Mouse (Mus musculus): ENCODE data around the gene Myo16. TPM values are rescaled to one million over a fixed set of nuclear protein-coding genes. Genes with fewer than 3 reads are reported as not detected.

Myo16 gene
- polyA plus RNA-seq, 1 experiment: not detected

GRCm38 (mm10) chr8:10534619-10535286, 381.0 kb downstream of the Myo16 start:
- no peaks in the 10 kb centered on the region for H3K27me3 ChIP-seq (ENCODE audit: control insufficient read depth, insufficient read depth, low read length)
- WGBS: 78% methylated on average over 16 of the region's 16 CpGs
- no peak overlapping the region for H3K4me3 ChIP-seq (ENCODE audit: low read depth, low read length)
- H3K27ac ChIP-seq (ENCODE audit: insufficient read depth, low read depth, low read length): no peak overlapping the region
- H3K36me3 ChIP-seq (ENCODE audit: control insufficient read depth, insufficient read depth, low read length): no peaks in the 10 kb centered on the region
- H3K4me1 ChIP-seq (ENCODE audit: control insufficient read depth, insufficient read depth, insufficient read length, low read length): no peaks in the 10 kb centered on the region
- TF ChIP-seq POLR2A (IDR thresholded peaks at IDR 0.05; ENCODE audit: low read depth, low read length) (no peak), CTCF (IDR thresholded peaks at IDR 0.05; ENCODE audit: extremely low read depth, insufficient read length, insufficient replicate concordance, low read depth, low read length) (no peak)

- H3K27me3 ChIP-seq (ENCODE audit: control insufficient read depth, insufficient read depth, low read length): no peaks in the 10 kb centered on the region
- TF ChIP-seq CTCF (IDR thresholded peaks at IDR 0.05; ENCODE audit: extremely low read depth, insufficient read length, insufficient replicate concordance, low read depth, low read length) (no peak), POLR2A (IDR thresholded peaks at IDR 0.05; ENCODE audit: low read depth, low read length) (no peak)
- H3K36me3 ChIP-seq (ENCODE audit: control insufficient read depth, insufficient read depth, low read length): no peaks in the 10 kb centered on the region
- 59% methylated on average over 6 of the region's 6 CpGs for WGBS
- no peak overlapping the region for H3K4me3 ChIP-seq (ENCODE audit: low read depth, low read length)
- H3K4me1 ChIP-seq (ENCODE audit: control insufficient read depth, insufficient read depth, insufficient read length, low read length): no peaks in the 10 kb centered on the region
- no peak overlapping the region for H3K27ac ChIP-seq (ENCODE audit: insufficient read depth, low read depth, low read length)
Observed at GRCm38 (mm10) chr8:10538319-10538718, 384.6 kb downstream of the Myo16 start.

- Histone ChIP-seq H3K27me3 (ENCODE audit: control insufficient read depth, insufficient read depth, low read length) (no peaks in the 10 kb centered on the region), H3K4me3 (ENCODE audit: low read depth, low read length) (no peak overlapping the region), H3K36me3 (ENCODE audit: control insufficient read depth, insufficient read depth, low read length) (no peaks in the 10 kb centered on the region), H3K4me1 (ENCODE audit: control insufficient read depth, insufficient read depth, insufficient read length, low read length) (no peaks in the 10 kb centered on the region), H3K27ac (ENCODE audit: insufficient read depth, low read depth, low read length) (no peak overlapping the region)
- TF ChIP-seq CTCF (IDR thresholded peaks at IDR 0.05; ENCODE audit: extremely low read depth, insufficient read length, insufficient replicate concordance, low read depth, low read length) (no peak), POLR2A (IDR thresholded peaks at IDR 0.05; ENCODE audit: low read depth, low read length) (no peak)
- 75% methylated on average over 4 of the region's 4 CpGs for WGBS
Observed at GRCm38 (mm10) chr8:10539665-10540064, 386.0 kb downstream of the Myo16 start.

GRCm38 (mm10) chr8:10545890-10546289, 392.2 kb downstream of the Myo16 start:
- 89% methylated on average over 3 of the region's 3 CpGs for WGBS

GRCm38 (mm10) chr8:10546519-10546918, 392.8 kb downstream of the Myo16 start:
- Histone ChIP-seq H3K4me3 (ENCODE audit: low read depth, low read length) (no peak overlapping the region), H3K4me1 (ENCODE audit: control insufficient read depth, insufficient read depth, insufficient read length, low read length) (no peaks in the 10 kb centered on the region), H3K36me3 (ENCODE audit: control insufficient read depth, insufficient read depth, low read length) (no peaks in the 10 kb centered on the region), H3K27me3 (ENCODE audit: control insufficient read depth, insufficient read depth, low read length) (no peaks in the 10 kb centered on the region; the same call in 1 of the 2 replicates), H3K27ac (ENCODE audit: insufficient read depth, low read depth, low read length) (no peak overlapping the region)
- TF ChIP-seq POLR2A (IDR thresholded peaks at IDR 0.05; ENCODE audit: low read depth, low read length) (no peak), CTCF (IDR thresholded peaks at IDR 0.05; ENCODE audit: extremely low read depth, insufficient read length, insufficient replicate concordance, low read depth, low read length) (no peak)
- WGBS: 84% methylated on average over 8 of the region's 8 CpGs

More at GRCm38 (mm10) chr8:10545890-10546289, 392.2 kb downstream of the Myo16 start:
- H3K27me3 ChIP-seq (ENCODE audit: control insufficient read depth, insufficient read depth, low read length): no peaks in the 10 kb centered on the region; the same call in 1 of the 2 replicates
- H3K4me3 ChIP-seq (ENCODE audit: low read depth, low read length): no peak overlapping the region
- H3K36me3 ChIP-seq (ENCODE audit: control insufficient read depth, insufficient read depth, low read length): no peaks in the 10 kb centered on the region
- no peak for TF ChIP-seq CTCF (IDR thresholded peaks at IDR 0.05; ENCODE audit: extremely low read depth, insufficient read length, insufficient replicate concordance, low read depth, low read length)
- H3K27ac ChIP-seq (ENCODE audit: insufficient read depth, low read depth, low read length): no peak overlapping the region
- H3K4me1 ChIP-seq (ENCODE audit: control insufficient read depth, insufficient read depth, insufficient read length, low read length): no peaks in the 10 kb centered on the region

- no peak overlapping the region for H3K4me3 ChIP-seq (ENCODE audit: low read depth, low read length)
- no peaks in the 10 kb centered on the region for H3K4me1 ChIP-seq (ENCODE audit: control insufficient read depth, insufficient read depth, insufficient read length, low read length)
- TF ChIP-seq CTCF (IDR thresholded peaks at IDR 0.05; ENCODE audit: extremely low read depth, insufficient read length, insufficient replicate concordance, low read depth, low read length) (no peak), POLR2A (IDR thresholded peaks at IDR 0.05; ENCODE audit: low read depth, low read length) (no peak)
- 78% methylated on average over 9 of the region's 9 CpGs for WGBS
- H3K36me3 ChIP-seq (ENCODE audit: control insufficient read depth, insufficient read depth, low read length): no peaks in the 10 kb centered on the region
- H3K27me3 ChIP-seq (ENCODE audit: control insufficient read depth, insufficient read depth, low read length): no peaks in the 10 kb centered on the region; the same call in 1 of the 2 replicates
- H3K27ac ChIP-seq (ENCODE audit: insufficient read depth, low read depth, low read length): no peak overlapping the region
Observed at GRCm38 (mm10) chr8:10548003-10548584, 394.4 kb downstream of the Myo16 start.

- Histone ChIP-seq H3K36me3 (ENCODE audit: control insufficient read depth, insufficient read depth, low read length) (no peaks in the 10 kb centered on the region), H3K4me1 (ENCODE audit: control insufficient read depth, insufficient read depth, insufficient read length, low read length) (no peaks in the 10 kb centered on the region), H3K4me3 (ENCODE audit: low read depth, low read length) (no peak overlapping the region), H3K27me3 (ENCODE audit: control insufficient read depth, insufficient read depth, low read length) (no peaks in the 10 kb centered on the region; the same call in 1 of the 2 replicates), H3K27ac (ENCODE audit: insufficient read depth, low read depth, low read length) (no peak overlapping the region)
- WGBS: 86% methylated on average over 3 of the region's 3 CpGs
- TF ChIP-seq POLR2A (IDR thresholded peaks at IDR 0.05; ENCODE audit: low read depth, low read length) (no peak), CTCF (IDR thresholded peaks at IDR 0.05; ENCODE audit: extremely low read depth, insufficient read length, insufficient replicate concordance, low read depth, low read length) (no peak)
Observed at GRCm38 (mm10) chr8:10549434-10549833, 395.7 kb downstream of the Myo16 start.

Data from small intestine, adult 2 months (tissue).